Mouse (Mus musculus): ENCODE measurements around the gene Nsfl1c. TPM values are rescaled to one million over a fixed set of nuclear protein-coding genes. Genes with fewer than 3 reads are reported as not detected.

The Nsfl1c gene
- polyA plus RNA-seq, 1 experiment from 2014 or later = 149 TPM

DNA sequence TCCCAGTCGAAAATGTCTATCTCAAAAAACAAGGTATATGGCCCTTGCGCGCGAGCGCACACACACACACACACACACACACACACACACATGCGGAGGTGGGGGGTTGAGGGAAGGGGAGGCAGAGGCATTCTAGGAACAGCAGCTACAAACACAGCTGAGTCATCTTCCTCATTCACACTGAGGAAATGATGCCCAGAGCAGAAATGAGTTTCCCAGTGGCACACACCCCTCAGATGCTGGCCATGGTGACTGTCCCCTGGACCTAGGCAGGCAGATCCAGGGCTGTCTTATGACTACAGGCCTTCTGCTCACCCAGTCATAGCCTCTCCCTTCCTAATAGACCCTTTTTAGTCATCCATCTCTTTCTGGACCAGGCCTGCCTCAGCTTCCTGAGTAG is 39.6 kb downstream of the Nsfl1c start:
- Histone ChIP-seq H3K4me3 (ENCODE audit: control insufficient read depth in 1 of 2, insufficient read depth in 1 of 2, low read depth in 1 of 2, low read length in 2 of 2) (no peak overlapping the region), H3K27me3 (ENCODE audit: control insufficient read depth, insufficient read depth, low read length) (no peaks in the 10 kb centered on the region), H3K27ac (replicated peaks in 1 of 2; ENCODE audit: control insufficient read depth in 1 of 2, insufficient read depth in 1 of 2, low read depth in 2 of 2, low read length in 2 of 2) (no peak overlapping the region), H3K4me2 (ENCODE audit: low read length) (no peak overlapping the region), H3K9ac (ENCODE audit: low read length) (no peak overlapping the region), H3K4me1 (ENCODE audit: control insufficient read depth in 2 of 2, insufficient read depth in 2 of 2, low read length in 2 of 2) (peaks cover 7 to 9% of the 10 kb centered on the region in 2 experiments; a peak in 3 of 4 replicates), H3K36me3 (ENCODE audit: control insufficient read depth, insufficient read depth, low read length) (no peaks in the 10 kb centered on the region), H3K9me3 (ENCODE audit: control insufficient read depth, low read length) (no peaks in the 10 kb centered on the region)
- WGBS = 69% methylated on average over 5 of the region's 6 CpGs
- ATAC-seq (ENCODE audit: insufficient number of reproducible peaks, insufficient read depth, low FRiP score, low read depth) = no peak

- no peaks in the 10 kb centered on the region for H3K27me3 ChIP-seq (ENCODE audit: control insufficient read depth, insufficient read depth, low read length)
- no peak overlapping the region for H3K4me3 ChIP-seq (ENCODE audit: control insufficient read depth in 1 of 2, insufficient read depth in 1 of 2, low read depth in 1 of 2, low read length in 2 of 2)
- H3K4me2 ChIP-seq (ENCODE audit: low read length) = no peak overlapping the region
- 0 out of 2 replicates have a peak, but pooled peaks have one; percentile 19 for ATAC-seq (ENCODE audit: insufficient number of reproducible peaks, insufficient read depth, low FRiP score, low read depth)
- H3K9me3 ChIP-seq (ENCODE audit: control insufficient read depth, low read length) = no peaks in the 10 kb centered on the region
- no peaks in the 10 kb centered on the region for H3K36me3 ChIP-seq (ENCODE audit: control insufficient read depth, insufficient read depth, low read length)
- peaks cover 0 to under 1% of the 10 kb centered on the region in 2 experiments; a peak in 1 of 4 replicates for H3K4me1 ChIP-seq (ENCODE audit: control insufficient read depth in 2 of 2, insufficient read depth in 2 of 2, low read length in 2 of 2)
- no peak overlapping the region for H3K27ac ChIP-seq (replicated peaks in 1 of 2; ENCODE audit: control insufficient read depth in 1 of 2, insufficient read depth in 1 of 2, low read depth in 2 of 2, low read length in 2 of 2)
- WGBS = 63% methylated on average over 1 of the region's 1 CpGs
- H3K9ac ChIP-seq (ENCODE audit: low read length) = no peak overlapping the region
Measured at GRCm38 (mm10) chr2:151535961-151536617, 42.1 kb downstream of the Nsfl1c start.

DNA sequence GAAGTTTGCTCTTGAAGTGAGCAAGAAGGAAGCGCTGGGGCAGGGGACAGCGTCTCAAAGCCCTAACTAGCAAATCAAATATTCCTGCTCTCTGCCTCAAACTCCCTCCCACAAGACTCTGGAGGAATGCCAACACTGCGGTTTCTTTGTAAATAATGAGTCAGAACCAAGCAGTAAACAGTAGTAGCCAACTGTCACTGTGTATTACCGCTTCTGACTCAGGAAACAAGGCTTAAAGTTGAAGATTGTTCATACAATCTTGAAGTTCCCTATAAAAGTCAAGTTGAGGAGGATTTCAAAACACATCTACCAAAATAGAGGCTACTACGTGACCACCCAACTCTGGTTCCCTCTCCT is 42.6 kb downstream of the Nsfl1c start:
- no peak for ATAC-seq (ENCODE audit: insufficient number of reproducible peaks, insufficient read depth, low FRiP score, low read depth)
- Histone ChIP-seq H3K36me3 (ENCODE audit: control insufficient read depth, insufficient read depth, low read length) (no peaks in the 10 kb centered on the region), H3K27me3 (ENCODE audit: control insufficient read depth, insufficient read depth, low read length) (no peaks in the 10 kb centered on the region), H3K4me2 (ENCODE audit: low read length) (no peak overlapping the region), H3K4me3 (ENCODE audit: control insufficient read depth in 1 of 2, insufficient read depth in 1 of 2, low read depth in 1 of 2, low read length in 2 of 2) (no peak overlapping the region), H3K9me3 (ENCODE audit: control insufficient read depth, low read length) (no peaks in the 10 kb centered on the region), H3K27ac (replicated peaks in 1 of 2; ENCODE audit: control insufficient read depth in 1 of 2, insufficient read depth in 1 of 2, low read depth in 2 of 2, low read length in 2 of 2) (no peak overlapping the region), H3K4me1 (ENCODE audit: control insufficient read depth in 2 of 2, insufficient read depth in 2 of 2, low read length in 2 of 2) (peaks cover 0 to 3% of the 10 kb centered on the region in 2 experiments; a peak in 1 of 4 replicates), H3K9ac (ENCODE audit: low read length) (no peak overlapping the region)
- 59% methylated on average over 5 of the region's 5 CpGs for WGBS

DNA sequence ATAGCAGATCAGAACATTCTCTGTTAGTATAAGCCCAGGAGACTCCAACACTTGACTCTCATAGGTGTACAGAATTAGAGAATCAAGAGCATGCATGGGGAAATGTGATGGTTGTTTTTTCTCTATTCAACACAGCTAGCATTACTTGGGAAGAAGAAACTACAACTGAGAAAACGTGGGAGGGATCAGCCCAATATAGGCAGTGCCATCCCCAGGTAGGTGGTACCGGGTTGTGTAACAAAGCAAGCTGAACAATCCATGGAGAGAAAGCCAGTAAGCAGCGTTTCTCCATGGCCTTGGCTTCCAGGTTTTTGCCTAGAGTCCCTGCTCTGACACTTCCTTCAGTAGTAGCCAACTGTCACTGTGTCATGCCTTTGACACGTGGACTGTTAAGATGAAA is 44.7 kb downstream of the Nsfl1c start:
- Histone ChIP-seq H3K27me3 (ENCODE audit: control insufficient read depth, insufficient read depth, low read length) (no peaks in the 10 kb centered on the region), H3K9ac (ENCODE audit: low read length) (no peak overlapping the region), H3K9me3 (ENCODE audit: control insufficient read depth, low read length) (no peaks in the 10 kb centered on the region), H3K36me3 (ENCODE audit: control insufficient read depth, insufficient read depth, low read length) (no peaks in the 10 kb centered on the region), H3K4me1 (ENCODE audit: control insufficient read depth in 2 of 2, insufficient read depth in 2 of 2, low read length in 2 of 2) (peaks cover 0 to 8% of the 10 kb centered on the region in 2 experiments; a peak in 2 of 4 replicates), H3K4me2 (ENCODE audit: low read length) (no peak overlapping the region), H3K4me3 (ENCODE audit: control insufficient read depth in 1 of 2, insufficient read depth in 1 of 2, low read depth in 1 of 2, low read length in 2 of 2) (no peak overlapping the region), H3K27ac (replicated peaks in 1 of 2; ENCODE audit: control insufficient read depth in 1 of 2, insufficient read depth in 1 of 2, low read depth in 2 of 2, low read length in 2 of 2) (no peak overlapping the region)
- no peak for ATAC-seq (ENCODE audit: insufficient number of reproducible peaks, insufficient read depth, low FRiP score, low read depth)
- 58% methylated on average over 4 of the region's 4 CpGs for WGBS

GRCm38 (mm10) chr2:151542323-151543062 is 48.5 kb downstream of the Nsfl1c start, which contains the start of gene Fkbp1a:
TSS of gene Fkbp1a (plus strand) at chr2:151542483.
- peak; percentile 94 for ATAC-seq (ENCODE audit: insufficient number of reproducible peaks, insufficient read depth, low FRiP score, low read depth)
- Histone ChIP-seq H3K4me2 (ENCODE audit: low read length) (peak within 1 kb of the TSS; percentile 84), H3K27ac (replicated peaks in 1 of 2; ENCODE audit: control insufficient read depth in 1 of 2, insufficient read depth in 1 of 2, low read depth in 2 of 2, low read length in 2 of 2) (peak within 1 kb of the TSS; percentile 94 to 97), H3K9ac (ENCODE audit: low read length) (peak within 1 kb of the TSS; percentile 98), H3K27me3 (ENCODE audit: control insufficient read depth, insufficient read depth, low read length) (no peaks in the 10 kb centered on the region), H3K36me3 (ENCODE audit: control insufficient read depth, insufficient read depth, low read length) (peaks cover 36% of the 10 kb centered on the region), H3K4me1 (ENCODE audit: control insufficient read depth in 2 of 2, insufficient read depth in 2 of 2, low read length in 2 of 2) (peaks cover 16 to 38% of the 10 kb centered on the region in 2 experiments), H3K4me3 (ENCODE audit: control insufficient read depth in 1 of 2, insufficient read depth in 1 of 2, low read depth in 1 of 2, low read length in 2 of 2) (peak within 1 kb of the TSS; percentile 88 to 99), H3K9me3 (ENCODE audit: control insufficient read depth, low read length) (no peaks in the 10 kb centered on the region)
- under 1% methylated on average over 59 of the region's 93 CpGs for WGBS

DNA sequence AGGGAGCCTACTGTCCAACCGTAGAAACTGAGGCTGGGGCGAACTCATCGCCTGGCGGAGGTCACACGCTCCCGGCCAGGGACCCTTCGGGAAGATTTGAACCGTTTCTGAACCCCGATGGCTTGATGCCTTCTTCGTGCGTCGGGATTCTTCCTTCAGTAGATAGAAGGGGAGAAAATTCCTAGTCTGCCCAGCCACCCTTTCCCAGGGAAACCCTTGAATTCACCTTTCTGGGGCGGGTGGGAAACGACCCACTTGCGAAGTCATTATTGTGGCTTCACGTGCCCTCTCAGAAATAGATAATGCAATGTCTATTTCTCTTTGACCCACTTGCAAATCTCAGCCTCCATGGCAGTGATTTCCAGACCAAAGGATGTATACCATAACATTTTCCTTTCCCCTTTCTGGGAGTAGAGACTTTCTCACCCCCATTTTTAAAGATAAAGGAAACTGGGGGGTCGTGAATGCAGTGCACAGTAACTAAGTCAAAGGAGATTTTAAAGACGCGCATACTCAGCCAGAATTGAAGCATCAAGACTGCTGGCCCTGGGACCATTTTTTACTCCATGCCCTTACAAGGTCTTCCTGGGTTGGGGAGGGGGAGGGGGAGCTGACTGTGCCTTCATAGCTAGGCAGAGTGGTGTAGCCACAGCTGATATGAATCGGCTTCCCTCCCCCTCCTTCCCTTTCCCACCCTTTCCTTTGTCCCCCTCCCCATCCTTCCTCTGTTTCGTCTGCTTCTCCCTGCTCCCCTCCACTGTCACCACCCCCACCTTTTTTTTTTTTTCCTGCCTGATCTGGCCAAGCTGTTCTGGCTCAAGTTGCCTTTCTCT is 49.3 kb downstream of the Nsfl1c start:
- Histone ChIP-seq H3K27me3 (ENCODE audit: control insufficient read depth, insufficient read depth, low read length) (no peaks in the 10 kb centered on the region), H3K4me3 (ENCODE audit: control insufficient read depth in 1 of 2, insufficient read depth in 1 of 2, low read depth in 1 of 2, low read length in 2 of 2) (peak overlapping the region; percentile 88 to 99), H3K9ac (ENCODE audit: low read length) (peak overlapping the region; percentile 98), H3K4me1 (ENCODE audit: control insufficient read depth in 2 of 2, insufficient read depth in 2 of 2, low read length in 2 of 2) (peaks cover 16 to 42% of the 10 kb centered on the region in 2 experiments), H3K4me2 (ENCODE audit: low read length) (peak overlapping the region; percentile 84), H3K9me3 (ENCODE audit: control insufficient read depth, low read length) (no peaks in the 10 kb centered on the region), H3K36me3 (ENCODE audit: control insufficient read depth, insufficient read depth, low read length) (peaks cover 41% of the 10 kb centered on the region), H3K27ac (replicated peaks in 1 of 2; ENCODE audit: control insufficient read depth in 1 of 2, insufficient read depth in 1 of 2, low read depth in 2 of 2, low read length in 2 of 2) (peak overlapping the region; percentile 85 to 94)
- under 1% methylated on average over 21 of the region's 21 CpGs for WGBS
- 0 out of 2 replicates have a peak, but pooled peaks have one; percentile 15 for ATAC-seq (ENCODE audit: insufficient number of reproducible peaks, insufficient read depth, low FRiP score, low read depth)

DNA sequence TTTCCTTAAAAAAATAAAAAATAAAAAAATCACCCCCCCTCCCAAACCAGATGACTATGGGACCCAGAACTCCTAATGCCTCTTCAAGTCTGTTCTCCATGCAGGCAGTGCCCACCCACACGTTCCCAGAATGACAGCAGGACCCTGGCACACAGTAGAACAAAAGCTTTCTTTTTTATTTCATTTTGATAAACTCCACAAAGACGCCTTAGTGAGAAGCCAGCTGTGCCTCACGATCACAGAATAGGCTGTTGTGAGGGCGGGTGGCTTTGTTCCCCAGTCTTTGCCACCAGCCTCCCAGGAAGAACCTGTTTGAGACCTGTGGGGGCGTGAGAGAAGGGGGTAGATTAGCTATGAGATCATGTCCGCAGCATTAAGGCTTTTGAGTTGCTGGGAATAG is 50.7 kb downstream of the Nsfl1c start:
- peak overlapping the region; percentile 14 to 99; a peak in 3 of 4 replicates for H3K4me3 ChIP-seq (ENCODE audit: control insufficient read depth in 1 of 2, insufficient read depth in 1 of 2, low read depth in 1 of 2, low read length in 2 of 2)
- H3K27me3 ChIP-seq (ENCODE audit: control insufficient read depth, insufficient read depth, low read length) = no peaks in the 10 kb centered on the region
- H3K4me1 ChIP-seq (ENCODE audit: control insufficient read depth in 2 of 2, insufficient read depth in 2 of 2, low read length in 2 of 2) = peaks cover 22 to 54% of the 10 kb centered on the region in 2 experiments
- peak overlapping the region; percentile 84 for H3K4me2 ChIP-seq (ENCODE audit: low read length)
- 27% methylated on average over 6 of the region's 6 CpGs for WGBS
- ATAC-seq (ENCODE audit: insufficient number of reproducible peaks, insufficient read depth, low FRiP score, low read depth) = no peak
- H3K9me3 ChIP-seq (ENCODE audit: control insufficient read depth, low read length) = no peaks in the 10 kb centered on the region
- H3K27ac ChIP-seq (replicated peaks in 1 of 2; ENCODE audit: control insufficient read depth in 1 of 2, insufficient read depth in 1 of 2, low read depth in 2 of 2, low read length in 2 of 2) = peak overlapping the region in 1 of 2 experiments; percentile 94; a peak in 1 of 4 replicates
- peaks cover 54% of the 10 kb centered on the region for H3K36me3 ChIP-seq (ENCODE audit: control insufficient read depth, insufficient read depth, low read length)
- peak overlapping the region; percentile 98; the same call in 1 of the 2 replicates for H3K9ac ChIP-seq (ENCODE audit: low read length)

Measured in heart, embryonic 14.5 days (tissue).